Mouse (Mus musculus) myocyte (in vitro differentiated cells): ENCODE data around the gene Mab21l2. TPM values are rescaled to one million over a fixed set of nuclear protein-coding genes. Genes with fewer than 3 reads are reported as not detected.
A peak's percentile ranks its signal among the peaks of the same experiment; 100 is the strongest.

Source experiments
- H3K27me3 ChIP-seq: one replicate; pipeline ENCODE4 v1.6.1; 2011; ENCODE audit not compliant: control insufficient read depth, insufficient read depth, insufficient read length
- H3K36me3 ChIP-seq: one replicate; pipeline ENCODE4 v1.6.1; 2011; ENCODE audit not compliant: control insufficient read depth, insufficient read depth
- H3K4me2 ChIP-seq: one replicate; pipeline ENCODE4 v1.6.1; 2011; ENCODE audit warnings: low read depth, control low read depth
- H3K4me3 ChIP-seq: one replicate; pipeline ENCODE4 v1.5.1; 2011; ENCODE audit warnings: mild to moderate bottlenecking, control low read depth, moderate library complexity
- H3K79me2 ChIP-seq: one replicate; pipeline ENCODE4 v1.6.1; 2011; ENCODE audit not compliant: control insufficient read depth, insufficient read depth
- H3ac ChIP-seq: one replicate; pipeline ENCODE4 v1.6.1; 2011; ENCODE audit not compliant: control insufficient read depth, insufficient read length
- CEBPB ChIP-seq: IDR thresholded peaks from 2 replicates; pipeline ENCODE4 v1.6.1; 2011; ENCODE audit warnings: mild to moderate bottlenecking, moderate library complexity; ENCODE audit not compliant: poor library complexity, insufficient read depth, severe bottlenecking
- E2F4 ChIP-seq: IDR thresholded peaks from one replicate; pipeline ENCODE4 v1.6.1; 2011; ENCODE audit warnings: mild to moderate bottlenecking, control low read depth, moderate library complexity; ENCODE audit not compliant: insufficient read depth
- MAX ChIP-seq: IDR thresholded peaks from one replicate; pipeline ENCODE4 v1.6.1; 2011; ENCODE audit warnings: low read depth, mild to moderate bottlenecking, control low read depth
- MYOD1 ChIP-seq, 3 experiments: IDR thresholded peaks; one replicate each; pipeline ENCODE4 v1.6.1; 2011; ENCODE audit warnings: control low read depth in 2 of 3, low read depth in 2 of 3, mild to moderate bottlenecking in 2 of 3, moderate library complexity in 1 of 3; ENCODE audit not compliant: insufficient read length in 2 of 3, control insufficient read depth in 1 of 3
- MYOG ChIP-seq, 3 experiments: IDR thresholded peaks; one replicate each; pipeline ENCODE4 v1.6.1; 2011; ENCODE audit warnings: control low read depth in 2 of 3, low read depth in 2 of 3, mild to moderate bottlenecking in 2 of 3; ENCODE audit not compliant: insufficient read length in 2 of 3, control insufficient read depth in 1 of 3, insufficient read depth in 1 of 3
- POLR2A ChIP-seq: IDR thresholded peaks from one replicate; pipeline ENCODE4 v1.6.1; 2011; ENCODE audit warnings: low read depth, mild to moderate bottlenecking, control low read depth, moderate library complexity; ENCODE audit not compliant: insufficient read length
- POLR2AphosphoS2 ChIP-seq: IDR thresholded peaks from one replicate; pipeline ENCODE4 v1.6.1; 2011; ENCODE audit warnings: low read depth, control low read depth; ENCODE audit not compliant: insufficient read length
- REST ChIP-seq: IDR thresholded peaks from one replicate; pipeline ENCODE4 v1.6.1; 2011; ENCODE audit warnings: mild to moderate bottlenecking, control low read depth, moderate library complexity; ENCODE audit not compliant: insufficient read depth, insufficient read length
- SRF ChIP-seq: IDR thresholded peaks from one replicate; pipeline ENCODE4 v1.6.1; 2011; ENCODE audit warnings: low read depth; ENCODE audit not compliant: control insufficient read depth, insufficient read length
- TCF12 ChIP-seq: IDR thresholded peaks from one replicate; pipeline ENCODE4 v1.6.1; 2011; ENCODE audit warnings: mild to moderate bottlenecking, control low read depth; ENCODE audit not compliant: poor library complexity, insufficient read depth, severe bottlenecking
- TCF3 ChIP-seq: IDR thresholded peaks from one replicate; pipeline ENCODE4 v1.6.1; 2011; ENCODE audit warnings: low read depth, control low read depth; ENCODE audit not compliant: insufficient read length
- USF1 ChIP-seq: IDR thresholded peaks from one replicate; pipeline ENCODE4 v1.6.1; 2011; ENCODE audit warnings: low read depth, mild to moderate bottlenecking, control low read depth, moderate library complexity
- polyA plus RNA-seq: library from polyadenylated mRNA; unstranded; fragments of >200 nt; fragmentation: generic; extraction: Trizol; gene quantifications from one replicate; pipeline ENCODE4 v1.2.1, GENCODE M21; 2012; ENCODE audit warnings: missing spikeins

Mab21l2 gene
- polyA plus RNA-seq, 1 experiment: not detected

GRCm38 (mm10) chr3:86538645-86539554, 9.5 kb downstream of the Mab21l2 start:
- H3ac ChIP-seq: no peak overlapping the region

GRCm38 (mm10) chr3:86536751-86537150, 11.7 kb downstream of the Mab21l2 start:
- no peak overlapping the region for H3K4me2 ChIP-seq
- no peaks in the 10 kb centered on the region for H3K79me2 ChIP-seq
- no peak overlapping the region for H3K4me3 ChIP-seq
- no peaks in the 10 kb centered on the region for H3K27me3 ChIP-seq
- H3K36me3 ChIP-seq: no peaks in the 10 kb centered on the region
- H3ac ChIP-seq: no peak overlapping the region
- TF ChIP-seq POLR2A: no peak
- TF ChIP-seq USF1: no peak
- no peak for TF ChIP-seq MYOG (IDR thresholded peaks at IDR 0.05; ENCODE audit: control insufficient read depth in 1 of 3, insufficient read depth in 1 of 3, insufficient read length in 2 of 3, low read depth in 2 of 3)
- TF ChIP-seq REST: no peak
- no peak for TF ChIP-seq POLR2AphosphoS2
- no peak for TF ChIP-seq MAX
- TF ChIP-seq E2F4: no peak
- no peak for TF ChIP-seq CEBPB
- TF ChIP-seq MYOD1 (IDR thresholded peaks at IDR 0.05; ENCODE audit: control insufficient read depth in 1 of 3, insufficient read length in 2 of 3, low read depth in 2 of 3): no peak
- no peak for TF ChIP-seq SRF
- TF ChIP-seq TCF12: no peak
- no peak for TF ChIP-seq TCF3

More at GRCm38 (mm10) chr3:86538645-86539554, 9.5 kb downstream of the Mab21l2 start:
- no peaks in the 10 kb centered on the region for H3K36me3 ChIP-seq
- no peak for TF ChIP-seq TCF12
- no peak for TF ChIP-seq TCF3
- no peak for TF ChIP-seq POLR2AphosphoS2
- TF ChIP-seq E2F4: no peak
- no peak for TF ChIP-seq MYOG (IDR thresholded peaks at IDR 0.05; ENCODE audit: control insufficient read depth in 1 of 3, insufficient read depth in 1 of 3, insufficient read length in 2 of 3, low read depth in 2 of 3)
- no peak for TF ChIP-seq MAX
- no peak for TF ChIP-seq SRF
- TF ChIP-seq REST: no peak
- no peaks in the 10 kb centered on the region for H3K27me3 ChIP-seq
- H3K79me2 ChIP-seq: no peaks in the 10 kb centered on the region
- H3K4me3 ChIP-seq: no peak overlapping the region
- H3K4me2 ChIP-seq: peak overlapping the region; percentile 55

DNA sequence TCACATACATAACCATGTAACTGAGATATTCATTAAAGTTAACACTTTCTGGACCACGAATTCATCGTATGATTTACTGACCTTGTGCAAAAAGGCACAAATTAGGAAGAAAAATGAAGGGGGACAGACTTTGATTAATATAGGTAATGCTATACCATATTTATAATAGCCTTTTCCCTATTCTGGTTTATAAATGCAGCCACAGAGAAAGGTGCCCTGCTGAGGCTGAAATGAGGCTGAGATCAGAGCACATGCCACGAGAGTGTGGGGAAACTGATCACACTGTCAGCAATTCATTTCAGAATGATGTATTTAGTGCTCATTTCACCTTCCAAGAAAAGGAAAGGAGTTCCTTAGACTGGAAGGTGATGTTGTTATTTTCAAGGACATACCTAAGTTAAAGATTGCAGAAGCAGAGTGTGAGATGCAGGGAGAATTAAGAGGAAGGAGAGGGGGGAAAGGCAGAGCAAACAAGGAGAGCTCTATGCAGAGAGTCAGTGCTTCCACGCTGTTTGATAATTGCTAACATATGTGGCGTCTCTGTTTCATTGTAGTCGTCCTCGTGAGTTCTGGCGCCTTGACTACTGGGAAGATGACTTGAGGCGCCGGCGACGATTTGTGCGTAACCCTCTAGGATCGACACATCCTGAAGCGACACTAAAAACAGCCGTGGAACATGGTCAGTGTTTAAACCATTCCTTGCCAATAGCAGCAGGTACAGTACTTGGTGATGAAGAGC, 16.7 kb downstream of the Mab21l2 start:
- Histone ChIP-seq H3K36me3 (no peaks in the 10 kb centered on the region), H3ac (no peak overlapping the region), H3K4me3 (no peak overlapping the region), H3K79me2 (no peaks in the 10 kb centered on the region), H3K4me2 (no peak overlapping the region), H3K27me3 (no peaks in the 10 kb centered on the region)
- no peak for TF ChIP-seq USF1
- TF ChIP-seq REST: no peak
- TF ChIP-seq MYOD1 (IDR thresholded peaks at IDR 0.05; ENCODE audit: control insufficient read depth in 1 of 3, insufficient read length in 2 of 3, low read depth in 2 of 3): no peak
- TF ChIP-seq CEBPB: no peak
- no peak for TF ChIP-seq TCF12
- TF ChIP-seq MAX: no peak
- TF ChIP-seq POLR2A: no peak
- no peak for TF ChIP-seq POLR2AphosphoS2
- TF ChIP-seq SRF: no peak
- TF ChIP-seq MYOG (IDR thresholded peaks at IDR 0.05; ENCODE audit: control insufficient read depth in 1 of 3, insufficient read depth in 1 of 3, insufficient read length in 2 of 3, low read depth in 2 of 3): no peak
- TF ChIP-seq E2F4: no peak
- no peak for TF ChIP-seq TCF3

GRCm38 (mm10) chr3:86522880-86523505, 25.4 kb downstream of the Mab21l2 start:
- Histone ChIP-seq H3K27me3 (no peaks in the 10 kb centered on the region), H3K36me3 (no peaks in the 10 kb centered on the region), H3K4me3 (no peak overlapping the region), H3K4me2 (no peak overlapping the region), H3ac (no peak overlapping the region), H3K79me2 (no peaks in the 10 kb centered on the region)
- TF ChIP-seq MYOG (IDR thresholded peaks at IDR 0.05; ENCODE audit: control insufficient read depth in 1 of 3, insufficient read depth in 1 of 3, insufficient read length in 2 of 3, low read depth in 2 of 3) (no peak), USF1 (no peak), POLR2A (no peak), MAX (no peak), MYOD1 (IDR thresholded peaks at IDR 0.05; ENCODE audit: control insufficient read depth in 1 of 3, insufficient read length in 2 of 3, low read depth in 2 of 3) (no peak), POLR2AphosphoS2 (no peak), TCF3 (no peak), REST (no peak), SRF (no peak), TCF12 (no peak), CEBPB (no peak), E2F4 (no peak)
